Mouse (Mus musculus): ENCODE data around the gene Tdrd7. TPM values are rescaled to one million over a fixed set of nuclear protein-coding genes. Genes with fewer than 3 reads are reported as not detected.
A peak's percentile ranks its signal among the peaks of the same experiment; 100 is the strongest.

The Tdrd7 gene
- polyA plus RNA-seq (2012; ENCODE audit: insufficient read depth, insufficient read length, missing spikeins): 22.2 and 45.4 TPM in 2 replicates

DNA sequence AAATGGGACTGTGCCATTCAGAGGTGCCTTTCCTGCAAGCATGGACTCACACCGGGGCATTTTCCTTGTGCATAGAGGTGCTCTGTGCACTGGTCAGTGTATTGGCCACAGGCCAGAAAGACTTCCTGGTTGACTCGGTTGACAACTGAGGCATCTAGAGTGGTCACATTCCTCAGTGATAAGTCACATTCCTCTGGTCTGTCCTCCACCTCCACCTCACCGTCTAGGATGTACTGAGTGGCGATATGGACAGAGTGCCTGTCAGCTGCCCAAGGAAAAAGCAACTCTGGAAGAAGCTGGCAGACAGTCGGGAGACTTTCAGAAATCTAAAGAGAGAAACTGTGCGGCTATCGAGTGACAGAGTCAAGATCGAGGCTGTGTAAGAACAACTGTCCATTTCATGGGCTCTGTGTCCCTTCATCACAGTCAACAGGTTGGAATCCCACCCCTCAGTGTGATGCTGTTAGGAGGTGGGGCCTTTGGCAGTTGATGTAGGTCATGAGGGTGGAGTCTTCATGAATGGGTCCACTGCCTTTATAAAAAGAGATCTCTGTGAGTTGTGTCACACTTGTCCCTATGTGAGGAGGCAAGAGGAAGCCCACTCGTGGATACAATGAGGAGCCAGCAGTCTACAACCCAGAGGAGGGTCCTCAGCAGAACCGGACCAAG is at the start of gene Tdrd7:
Gene Tdrd7 (plus strand): TSS at position 564 of the 669 bp plus-strand sequence.
- Histone ChIP-seq H3K4me1 (ENCODE audit: control insufficient read depth, insufficient read depth, insufficient read length, low read length) (peaks cover 20% of the 10 kb centered on the region), H3K4me3 (ENCODE audit: insufficient read depth, low read depth, low read length) (no peak within 1 kb of the TSS; the same call in 1 of the 2 replicates), H3K27ac (replicated peaks; ENCODE audit: low read depth, low read length) (peak within 1 kb of the TSS; percentile 76)

DNA sequence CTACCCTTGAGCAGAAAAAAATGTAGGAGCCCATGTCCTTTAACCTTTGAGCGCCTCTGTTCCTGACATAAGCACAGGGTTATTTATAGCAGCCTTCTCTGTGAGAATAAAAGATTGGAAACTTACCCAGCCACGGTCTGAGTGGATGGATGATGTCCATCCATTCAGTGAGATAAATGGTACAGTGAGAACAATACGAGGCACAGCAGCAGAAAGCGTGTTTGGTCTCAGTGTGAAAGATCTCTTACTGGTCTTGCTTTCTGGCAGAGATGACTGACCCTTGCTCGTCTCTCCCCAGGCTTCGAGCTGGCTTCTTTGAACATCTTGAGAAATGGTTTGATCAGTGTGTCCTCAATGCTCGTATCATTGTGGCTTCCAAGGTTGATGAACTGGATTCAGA is 48.0 kb upstream of the Tdrd7 start:
- H3K4me3 ChIP-seq (ENCODE audit: insufficient read depth, low read depth, low read length): no peak overlapping the region
- no peaks in the 10 kb centered on the region for H3K4me1 ChIP-seq (ENCODE audit: control insufficient read depth, insufficient read depth, insufficient read length, low read length)
- peak overlapping the region; percentile 65 for H3K27ac ChIP-seq (replicated peaks; ENCODE audit: low read depth, low read length)

DNA sequence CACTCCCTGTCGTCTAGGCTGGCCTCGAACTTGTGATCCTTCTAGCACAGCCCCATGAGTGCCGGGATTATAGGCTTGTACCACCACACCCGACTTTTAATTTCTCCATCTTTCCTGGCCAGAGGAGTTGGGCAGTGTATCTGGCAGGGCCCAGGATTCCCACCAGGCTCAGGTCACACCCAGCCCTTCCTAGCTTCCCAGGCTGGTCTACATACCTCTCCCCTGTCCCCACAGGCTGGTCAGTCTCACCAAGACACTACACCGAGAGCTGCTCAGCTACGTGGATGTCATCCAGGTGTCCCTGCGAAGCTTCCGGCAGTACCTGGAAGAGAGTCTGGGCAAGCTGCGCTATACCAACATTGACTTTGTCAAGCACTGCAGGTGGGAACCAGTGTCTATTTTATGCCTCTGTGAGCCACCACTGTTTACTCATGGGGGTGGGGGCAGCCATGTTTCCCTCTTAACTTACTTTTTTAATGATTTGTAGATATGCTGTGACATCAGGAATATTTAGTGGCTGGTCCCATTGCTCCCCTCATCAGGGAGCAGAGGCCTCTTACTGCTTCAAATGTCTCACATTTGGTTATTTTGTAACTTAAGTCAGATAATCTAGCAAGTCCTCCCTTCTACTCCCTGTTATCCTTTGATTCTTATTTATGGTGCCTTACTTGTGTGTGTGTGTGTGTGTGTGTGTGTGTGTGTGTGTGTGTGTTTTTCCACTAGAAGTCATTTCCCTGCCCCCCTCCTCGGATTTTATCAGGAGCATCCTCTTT is 43.3 kb upstream of the Tdrd7 start:
- H3K27ac ChIP-seq (replicated peaks; ENCODE audit: low read depth, low read length): no peak overlapping the region
- H3K4me3 ChIP-seq (ENCODE audit: insufficient read depth, low read depth, low read length): no peak overlapping the region

DNA sequence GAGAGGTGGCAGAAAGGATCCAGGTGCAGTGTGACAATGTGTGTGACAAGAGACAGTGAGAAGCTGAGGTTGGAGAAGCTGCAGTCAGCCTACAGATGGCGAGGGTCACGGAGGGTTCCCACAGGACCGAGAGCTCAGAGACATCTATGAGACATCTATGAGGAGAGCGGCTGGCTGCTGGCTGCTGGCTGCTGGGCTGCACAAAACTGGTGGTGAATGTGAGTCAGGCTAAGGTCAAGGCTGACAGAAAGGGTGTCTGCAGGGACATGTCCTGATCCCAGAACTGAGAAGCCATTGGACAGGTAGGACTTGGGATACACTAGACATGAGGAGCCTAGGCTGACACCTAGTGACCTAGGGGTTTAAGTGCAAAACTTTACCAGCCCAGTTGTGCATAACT is 41.1 kb upstream of the Tdrd7 start:
- no peak overlapping the region for H3K27ac ChIP-seq (replicated peaks; ENCODE audit: low read depth, low read length)
- H3K4me3 ChIP-seq (ENCODE audit: insufficient read depth, low read depth, low read length): no peak overlapping the region
- H3K4me1 ChIP-seq (ENCODE audit: control insufficient read depth, insufficient read depth, insufficient read length, low read length): no peaks in the 10 kb centered on the region

More for the DNA sequence above, 43.3 kb upstream of the Tdrd7 start:
- H3K4me1 ChIP-seq (ENCODE audit: control insufficient read depth, insufficient read depth, insufficient read length, low read length): no peaks in the 10 kb centered on the region

DNA sequence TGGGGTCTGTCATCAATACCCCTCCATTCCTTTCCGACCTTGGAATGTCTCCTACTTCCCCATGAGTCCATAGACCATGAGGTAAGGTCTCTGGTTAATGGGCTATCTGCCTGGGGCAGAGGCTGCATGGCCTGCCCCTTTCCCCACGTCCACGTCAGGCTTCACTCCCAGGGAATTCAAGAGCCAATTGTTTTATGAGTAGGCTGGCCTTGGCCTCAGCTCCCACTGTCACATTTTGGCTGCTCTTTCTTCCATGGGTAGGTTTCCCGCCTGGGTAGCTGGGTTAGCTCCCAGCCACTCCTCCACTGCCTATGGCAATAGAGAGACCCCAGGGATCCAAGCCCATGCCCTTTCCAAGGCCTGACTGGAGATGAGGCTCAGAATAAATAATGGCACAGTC is 36.6 kb upstream of the Tdrd7 start:
- Histone ChIP-seq H3K27ac (replicated peaks; ENCODE audit: low read depth, low read length) (no peak overlapping the region), H3K4me1 (ENCODE audit: control insufficient read depth, insufficient read depth, insufficient read length, low read length) (no peaks in the 10 kb centered on the region), H3K4me3 (ENCODE audit: insufficient read depth, low read depth, low read length) (no peak overlapping the region)

DNA sequence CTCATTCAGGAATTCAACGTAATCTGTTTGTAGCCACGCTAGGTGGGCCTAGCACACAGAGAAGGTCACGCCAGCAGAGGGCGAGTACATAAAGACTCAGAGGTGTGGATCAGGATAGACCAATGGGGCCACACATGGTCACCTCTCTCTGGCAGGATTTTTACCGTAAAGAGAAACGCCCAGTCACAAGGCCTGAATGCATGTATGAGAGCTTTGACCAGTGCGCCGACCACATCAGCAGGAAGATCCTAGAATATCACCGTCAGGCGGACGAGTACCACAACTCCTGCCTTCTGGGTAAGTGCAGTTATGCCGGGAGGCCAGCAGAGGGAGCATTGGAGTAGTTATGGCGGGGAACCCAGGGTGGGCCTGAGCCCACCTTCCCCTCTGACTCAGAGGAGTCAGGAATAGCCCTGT is 23.5 kb upstream of the Tdrd7 start:
- Histone ChIP-seq H3K4me3 (ENCODE audit: insufficient read depth, low read depth, low read length) (no peak overlapping the region), H3K4me1 (ENCODE audit: control insufficient read depth, insufficient read depth, insufficient read length, low read length) (no peaks in the 10 kb centered on the region), H3K27ac (replicated peaks; ENCODE audit: low read depth, low read length) (no peak overlapping the region)

DNA sequence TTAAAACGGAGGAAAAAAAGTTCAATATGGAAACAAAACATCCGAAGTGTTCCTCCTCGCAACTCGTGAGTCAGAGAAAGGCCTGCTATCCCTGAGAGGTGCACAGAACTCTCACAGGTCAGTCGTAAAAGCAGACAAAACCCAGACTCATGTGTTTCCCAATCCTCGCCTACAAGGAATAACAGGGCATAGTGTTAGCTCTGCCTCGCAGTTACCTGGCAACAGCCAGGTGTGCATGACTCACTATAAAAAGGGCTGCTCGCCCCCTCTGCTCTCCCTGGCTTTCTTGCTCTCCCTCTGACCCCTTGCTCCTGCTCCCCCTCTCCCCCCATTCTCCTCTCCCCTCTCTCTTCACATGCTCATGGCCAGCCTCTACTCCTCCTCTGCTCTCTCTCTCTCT is 17.4 kb upstream of the Tdrd7 start:
- Histone ChIP-seq H3K27ac (replicated peaks; ENCODE audit: low read depth, low read length) (no peak overlapping the region), H3K4me3 (ENCODE audit: insufficient read depth, low read depth, low read length) (no peak overlapping the region), H3K4me1 (ENCODE audit: control insufficient read depth, insufficient read depth, insufficient read length, low read length) (peaks cover 13% of the 10 kb centered on the region; the same call in 1 of the 2 replicates)

DNA sequence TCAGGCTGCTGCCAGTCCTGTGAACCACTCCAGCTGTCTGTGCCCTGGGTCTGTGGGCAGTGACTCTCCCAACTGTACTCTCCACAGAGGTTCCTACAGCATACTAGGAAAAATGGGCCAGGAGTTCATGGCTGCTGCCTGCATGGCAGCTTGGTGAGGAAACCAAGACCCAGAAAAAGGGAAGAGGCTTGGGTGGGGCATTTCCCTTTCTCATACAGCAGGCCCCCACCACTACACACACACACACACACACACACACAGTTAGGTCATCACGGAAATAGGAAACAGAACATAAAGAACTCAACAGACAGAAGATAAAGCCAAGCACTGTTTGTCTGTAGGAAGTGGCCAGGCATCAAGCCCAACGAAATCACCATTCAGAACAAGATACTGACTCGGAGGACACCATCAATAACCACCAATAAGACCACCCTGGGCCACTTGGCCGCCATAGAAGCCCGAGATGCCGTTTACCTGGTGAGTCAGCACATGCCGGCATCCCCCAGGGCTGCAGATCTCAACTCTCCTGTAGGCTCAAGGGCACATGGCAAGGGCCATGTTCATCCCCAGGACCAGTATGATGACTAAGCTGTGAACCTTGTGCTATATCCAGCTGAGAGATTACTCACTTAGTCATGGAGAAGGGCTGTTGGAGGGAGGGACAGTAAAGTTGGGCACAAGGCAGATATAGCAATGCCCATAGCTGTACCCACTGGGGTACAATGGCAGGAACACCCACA is 15.9 kb upstream of the Tdrd7 start:
- H3K4me3 ChIP-seq (ENCODE audit: insufficient read depth, low read depth, low read length): no peak overlapping the region
- H3K27ac ChIP-seq (replicated peaks; ENCODE audit: low read depth, low read length): peak overlapping the region; percentile 11; the same call in 1 of the 2 replicates
- peaks cover 13% of the 10 kb centered on the region; the same call in 1 of the 2 replicates for H3K4me1 ChIP-seq (ENCODE audit: control insufficient read depth, insufficient read depth, insufficient read length, low read length)

DNA sequence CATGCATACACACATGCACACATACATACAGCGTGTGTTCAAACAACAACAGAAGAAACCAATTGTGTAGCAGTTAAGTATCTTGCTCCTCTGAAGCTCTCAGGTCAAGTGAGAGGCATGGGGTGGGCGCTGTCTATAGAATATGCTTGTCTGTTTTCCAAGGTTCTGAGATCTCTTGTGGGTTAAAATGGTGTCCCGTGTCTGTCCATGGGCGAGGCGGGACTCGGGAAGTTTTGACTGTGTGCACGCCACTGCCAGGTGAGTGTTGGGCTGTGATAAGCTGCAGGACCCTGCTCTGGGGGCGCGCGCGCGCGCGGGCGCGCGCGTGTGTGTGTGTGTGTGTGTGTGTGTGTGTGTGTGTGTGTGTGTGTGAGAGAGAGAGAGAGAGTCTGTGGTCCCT is 13.3 kb upstream of the Tdrd7 start:
- no peak overlapping the region for H3K4me3 ChIP-seq (ENCODE audit: insufficient read depth, low read depth, low read length)

DNA sequence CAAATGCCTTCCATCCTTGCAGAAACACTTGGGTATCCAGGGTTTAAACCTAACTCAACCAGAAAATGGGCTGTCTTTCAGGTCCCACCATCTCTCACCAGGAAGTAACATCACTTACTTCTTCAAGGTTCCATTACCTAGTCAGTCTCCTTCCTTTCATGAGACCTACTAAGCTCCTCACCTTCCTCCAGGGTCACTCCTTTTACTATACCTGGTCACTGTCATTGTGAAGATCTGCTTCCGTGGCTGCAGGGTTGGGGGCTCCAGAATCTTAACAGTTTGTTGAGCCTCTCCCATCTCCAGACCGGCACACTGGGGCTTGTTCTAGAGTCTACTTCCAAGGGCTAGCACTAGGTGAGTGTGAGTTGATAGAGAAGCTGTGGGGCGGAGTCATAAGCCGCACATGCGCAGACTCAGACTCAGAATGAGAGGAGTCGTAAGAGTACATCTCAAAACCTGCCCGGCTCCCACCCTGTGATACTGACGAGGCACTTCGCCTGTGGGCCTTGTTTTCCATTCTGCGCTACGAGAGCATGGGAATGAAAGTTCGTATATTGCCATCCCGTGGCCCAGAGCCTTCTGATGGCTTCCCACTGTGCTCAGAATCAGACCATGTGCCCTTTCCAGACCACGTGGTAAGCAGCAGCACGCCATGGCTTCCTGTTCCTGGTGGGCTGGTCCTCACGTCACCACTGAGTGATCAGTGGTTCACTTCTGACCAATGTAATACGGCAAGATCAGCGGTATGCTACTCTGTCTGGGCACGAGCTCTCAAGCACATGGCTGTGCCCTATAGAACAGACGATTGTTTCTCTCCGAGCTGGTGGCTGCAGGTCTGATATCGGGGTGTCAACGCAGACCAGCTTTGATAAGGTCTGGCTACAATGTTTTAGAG is 11.9 kb upstream of the Tdrd7 start:
- Histone ChIP-seq H3K4me1 (ENCODE audit: control insufficient read depth, insufficient read depth, insufficient read length, low read length) (peaks cover 12% of the 10 kb centered on the region; the same call in 1 of the 2 replicates), H3K4me3 (ENCODE audit: insufficient read depth, low read depth, low read length) (no peak overlapping the region), H3K27ac (replicated peaks; ENCODE audit: low read depth, low read length) (no peak overlapping the region)

More for the DNA sequence above, 13.3 kb upstream of the Tdrd7 start:
- peaks cover 13% of the 10 kb centered on the region; the same call in 1 of the 2 replicates for H3K4me1 ChIP-seq (ENCODE audit: control insufficient read depth, insufficient read depth, insufficient read length, low read length)
- H3K27ac ChIP-seq (replicated peaks; ENCODE audit: low read depth, low read length): no peak overlapping the region

DNA sequence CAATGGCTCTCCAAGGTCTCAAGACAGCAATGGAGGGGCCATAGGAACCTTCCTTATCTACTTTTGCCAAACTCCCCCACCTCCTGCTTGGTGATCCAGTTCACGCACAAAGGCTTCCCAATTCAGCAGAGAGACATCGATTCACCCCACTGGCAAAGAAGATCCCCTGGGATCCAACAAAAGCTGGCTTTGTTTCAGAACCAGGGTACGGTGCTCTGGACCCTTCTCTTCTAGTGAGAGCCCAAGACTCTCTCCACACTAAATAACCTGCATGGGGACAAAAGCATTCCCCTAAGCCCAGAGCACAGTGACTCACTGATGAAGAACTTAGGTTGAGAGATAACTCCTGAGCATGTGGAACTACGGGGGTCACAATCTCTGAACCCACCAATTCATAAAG is 9.9 kb upstream of the Tdrd7 start:
- Histone ChIP-seq H3K4me3 (ENCODE audit: insufficient read depth, low read depth, low read length) (no peak overlapping the region), H3K27ac (replicated peaks; ENCODE audit: low read depth, low read length) (no peak overlapping the region), H3K4me1 (ENCODE audit: control insufficient read depth, insufficient read depth, insufficient read length, low read length) (no peaks in the 10 kb centered on the region)

DNA sequence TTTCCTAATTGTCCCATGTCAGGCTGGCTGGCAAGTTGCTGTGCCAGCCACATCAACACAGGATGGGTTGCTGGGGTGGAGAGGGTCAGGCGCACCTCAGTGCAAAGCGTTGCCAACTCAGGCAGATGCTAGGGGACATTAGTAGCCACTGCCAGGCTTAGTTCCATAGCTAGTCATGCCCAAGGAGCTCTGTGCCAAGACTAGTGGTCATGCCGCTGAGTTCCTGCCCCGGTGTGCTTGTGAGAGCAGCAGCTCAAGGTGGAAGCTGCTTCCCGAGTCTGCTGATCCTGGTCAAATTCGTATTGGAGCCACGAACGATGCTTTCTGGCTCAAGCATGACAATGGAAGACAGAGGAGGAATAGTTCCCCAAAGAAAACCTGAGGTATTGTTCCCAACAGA is 9.0 kb upstream of the Tdrd7 start:
- no peaks in the 10 kb centered on the region for H3K4me1 ChIP-seq (ENCODE audit: control insufficient read depth, insufficient read depth, insufficient read length, low read length)
- no peak overlapping the region for H3K27ac ChIP-seq (replicated peaks; ENCODE audit: low read depth, low read length)
- no peak overlapping the region for H3K4me3 ChIP-seq (ENCODE audit: insufficient read depth, low read depth, low read length)

DNA sequence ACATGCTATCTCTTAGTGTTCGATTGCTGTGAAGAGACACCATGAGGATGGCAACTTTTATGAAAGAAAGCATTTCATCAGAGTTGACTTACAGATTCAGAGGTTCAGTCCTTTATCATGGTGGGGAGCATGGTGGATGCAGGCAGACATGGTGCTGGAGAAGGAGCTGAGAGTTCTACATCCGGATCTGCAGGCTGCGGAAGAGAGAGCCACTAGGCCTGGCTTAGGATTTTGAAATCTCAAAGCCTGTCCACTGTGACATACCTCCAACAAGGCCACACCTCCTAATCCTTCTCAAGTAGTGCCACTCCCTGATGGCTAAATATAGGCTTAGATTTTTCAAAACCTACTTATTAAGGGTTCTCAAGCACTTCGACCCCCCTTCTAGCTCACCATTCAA is 8.4 kb upstream of the Tdrd7 start:
- no peaks in the 10 kb centered on the region for H3K4me1 ChIP-seq (ENCODE audit: control insufficient read depth, insufficient read depth, insufficient read length, low read length)
- no peak overlapping the region for H3K4me3 ChIP-seq (ENCODE audit: insufficient read depth, low read depth, low read length)
- no peak overlapping the region for H3K27ac ChIP-seq (replicated peaks; ENCODE audit: low read depth, low read length)

DNA sequence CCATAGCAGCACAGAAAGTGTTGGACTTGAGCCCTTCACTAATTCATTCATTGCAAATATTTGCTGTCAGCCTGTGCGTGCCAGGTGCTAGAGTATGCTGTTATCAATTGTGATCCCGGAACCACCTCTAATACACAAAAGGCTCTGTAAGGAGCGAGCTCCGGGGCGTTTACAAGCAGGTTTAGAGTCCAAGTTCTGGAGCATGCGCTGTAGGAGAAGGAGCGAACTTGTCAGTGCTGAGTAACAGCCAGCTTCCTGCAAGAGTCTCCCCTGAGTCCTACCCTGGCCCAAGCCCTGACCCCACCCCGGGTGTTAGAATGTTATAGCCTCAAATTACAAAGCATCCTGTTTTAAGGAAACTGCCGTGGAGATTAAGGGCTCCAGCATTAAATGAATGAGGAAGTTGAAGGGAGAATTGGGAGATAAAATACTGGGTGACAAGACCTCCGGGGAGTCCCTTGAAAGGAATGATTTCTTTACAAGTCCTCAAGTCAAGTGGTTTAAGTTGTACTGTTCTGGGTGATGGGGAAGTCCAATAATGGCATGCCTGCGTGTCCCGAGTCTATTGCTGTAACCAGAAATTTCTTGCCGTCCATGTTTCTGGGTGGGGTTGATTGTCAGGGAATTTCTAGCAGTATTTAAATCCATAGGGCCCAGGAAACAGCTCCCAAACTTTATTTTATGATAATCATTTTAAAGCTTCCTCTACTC is 758 bp downstream of the Tdrd7 start:
- H3K4me1 ChIP-seq (ENCODE audit: control insufficient read depth, insufficient read depth, insufficient read length, low read length): peaks cover 20% of the 10 kb centered on the region
- H3K4me3 ChIP-seq (ENCODE audit: insufficient read depth, low read depth, low read length): no peak overlapping the region; the same call in 1 of the 2 replicates
- H3K27ac ChIP-seq (replicated peaks; ENCODE audit: low read depth, low read length): peak overlapping the region; percentile 76
